Mouse (Mus musculus) heart, adult 2 months (tissue): Measurements from ENCODE around the gene Anxa9.

ENCODE experiments used
- CTCF ChIP-seq: fragments of 200-600 bp; IDR thresholded peaks from 2 replicates; pipeline ENCODE4 v1.8.1; 2022; ENCODE audit warnings: antibody characterized with exemption, mild to moderate bottlenecking, moderate library complexity
- EP300 ChIP-seq: fragments of 200-500 bp; IDR thresholded peaks from 2 replicates; pipeline ENCODE4 v1.6.1; 2011; ENCODE audit warnings: low read depth, low read length, control low read depth; ENCODE audit not compliant: insufficient read depth
- POLR2A ChIP-seq: fragments of 200-500 bp; IDR thresholded peaks from 2 replicates; pipeline ENCODE4 v1.6.1; 2011; ENCODE audit warnings: mild to moderate bottlenecking, low read depth, low read length, control low read depth; ENCODE audit not compliant: insufficient read depth

DNA sequence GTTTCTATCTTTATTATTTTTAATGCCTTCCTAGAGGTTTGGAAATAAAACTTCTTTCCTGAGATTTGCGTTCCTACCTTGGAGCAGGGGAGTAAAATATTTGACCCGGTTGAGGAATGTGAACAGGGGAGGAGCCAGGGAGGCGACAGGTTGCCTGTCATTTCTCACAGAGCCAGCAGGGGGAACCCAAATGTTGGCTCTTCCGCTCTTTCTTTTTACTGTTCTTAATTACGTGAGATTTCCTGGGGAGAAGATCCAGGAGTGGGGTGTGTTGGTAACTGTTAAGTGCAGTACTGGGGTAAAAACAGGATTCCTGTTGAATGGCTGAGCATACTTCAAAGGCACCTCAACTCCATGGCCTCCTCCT is 10.9 kb downstream of the Anxa9 start:
- no peak for TF ChIP-seq POLR2A
- peak; percentile 81 for TF ChIP-seq CTCF
- TF ChIP-seq EP300 = 0 out of 2 replicates have a peak, but pooled peaks have one; percentile 26
